Mouse (Mus musculus) neural tube, embryonic 15.5 days (tissue): ENCODE results near the gene Iqcf1. TPM values are rescaled to one million over a fixed set of nuclear protein-coding genes. Genes with fewer than 3 reads are reported as not detected.
A peak's percentile ranks its signal among the peaks of the same experiment; 100 is the strongest.

ENCODE experiments used
- ATAC-seq: fragments of 200-750 bp; cut with Nextera tagmentation; 2 replicates; pipeline ENCODE4 v1.8.0; 2017; ENCODE audit warnings: mild to moderate bottlenecking, moderate TSS enrichment, moderate library complexity; ENCODE audit not compliant: low FRiP score
- H3K27ac ChIP-seq: fragments of 300-500 bp; sonication (generic); replicated peaks from 2 replicates; pipeline ENCODE4 v1.5.1; 2015; ENCODE audit warnings: mild to moderate bottlenecking, inconsistent platforms
- H3K27me3 ChIP-seq: fragments of 300-500 bp; sonication (generic); replicated peaks from 2 replicates; pipeline ENCODE4 v1.6.1; 2015; ENCODE audit warnings: inconsistent platforms
- H3K36me3 ChIP-seq: fragments of 300-500 bp; sonication (generic); 2 replicates; pipeline ENCODE4 v1.6.1; 2015; ENCODE audit warnings: inconsistent platforms
- H3K4me1 ChIP-seq: fragments of 300-500 bp; sonication (generic); 2 replicates; pipeline ENCODE4 v1.6.1; 2015; ENCODE audit warnings: inconsistent platforms
- H3K4me2 ChIP-seq: fragments of 300-500 bp; sonication (generic); 2 replicates; pipeline ENCODE4 v1.6.1; 2015; ENCODE audit warnings: inconsistent platforms, mild to moderate bottlenecking, moderate library complexity
- H3K4me3 ChIP-seq: fragments of 300-500 bp; sonication (generic); replicated peaks from 2 replicates; pipeline ENCODE4 v1.5.1; 2015; ENCODE audit warnings: mild to moderate bottlenecking, inconsistent platforms
- H3K9ac ChIP-seq: fragments of 300-500 bp; sonication (generic); replicated peaks from 2 replicates; pipeline ENCODE4 v1.6.1; 2015; ENCODE audit warnings: mild to moderate bottlenecking, inconsistent platforms
- H3K9me3 ChIP-seq: fragments of 300-500 bp; sonication (generic); replicated peaks from 2 replicates; pipeline ENCODE4 v1.6.1; 2016; ENCODE audit warnings: inconsistent platforms
- WGBS: fragments of 180-500 bp; shearing (Covaris S2); methylation state at CpG from one replicate; pipeline ENCODE4 v1.1.7; 2015; ENCODE audit warnings: mixed read lengths; 5-methylcytosine and 5-hydroxymethylcytosine counted together
- polyA plus RNA-seq: library from polyadenylated mRNA; unstranded; fragments of >200 nt; fragmentation: Nextera tagmentation; extraction: Ambion mirVana; gene quantifications from 2 replicates; pipeline ENCODE4 v1.2.1, GENCODE M21; 2015

Gene Iqcf1
- polyA plus RNA-seq, 1 experiment from 2014 or later: not detected

DNA sequence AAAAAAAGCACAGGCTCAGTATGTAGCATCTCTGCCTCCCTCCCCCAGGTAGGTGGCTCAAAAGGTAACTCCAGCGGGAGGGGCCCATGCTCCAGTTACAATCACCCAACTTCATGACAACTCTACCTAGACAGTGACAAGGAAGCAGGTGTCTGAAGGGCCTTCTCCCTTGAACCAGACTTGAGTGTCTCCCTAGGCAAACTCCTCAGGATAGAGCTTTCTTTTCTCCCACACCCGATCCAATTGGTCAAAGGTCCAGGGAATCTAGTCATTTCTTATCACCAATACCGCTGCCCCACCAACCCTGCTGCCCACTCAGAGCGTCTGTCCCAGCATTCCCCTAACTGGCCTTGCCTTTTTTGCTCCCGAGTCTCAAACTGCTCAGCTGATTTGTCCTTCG lies 33.0 kb upstream of the Iqcf1 start:
- ATAC-seq: no peak
- Histone ChIP-seq H3K4me1 (peaks cover 27% of the 10 kb centered on the region), H3K27me3 (no peaks in the 10 kb centered on the region), H3K27ac (no peak overlapping the region), H3K9me3 (no peaks in the 10 kb centered on the region), H3K4me2 (no peak overlapping the region), H3K9ac (no peak overlapping the region), H3K36me3 (peaks cover 23% of the 10 kb centered on the region), H3K4me3 (no peak overlapping the region)
- WGBS: 93% methylated on average over 6 of the region's 6 CpGs

- WGBS: 90% methylated on average over 7 of the region's 7 CpGs
- Histone ChIP-seq H3K9me3 (no peaks in the 10 kb centered on the region), H3K36me3 (peaks cover 13% of the 10 kb centered on the region; the same call in 1 of the 2 replicates), H3K9ac (no peak overlapping the region), H3K4me2 (no peak overlapping the region), H3K4me1 (peaks cover 27% of the 10 kb centered on the region), H3K4me3 (no peak overlapping the region), H3K27ac (no peak overlapping the region), H3K27me3 (no peaks in the 10 kb centered on the region)
- no peak for ATAC-seq
Measured at GRCm38 (mm10) chr9:106467746-106468145, 32.0 kb upstream of the Iqcf1 start.

DNA sequence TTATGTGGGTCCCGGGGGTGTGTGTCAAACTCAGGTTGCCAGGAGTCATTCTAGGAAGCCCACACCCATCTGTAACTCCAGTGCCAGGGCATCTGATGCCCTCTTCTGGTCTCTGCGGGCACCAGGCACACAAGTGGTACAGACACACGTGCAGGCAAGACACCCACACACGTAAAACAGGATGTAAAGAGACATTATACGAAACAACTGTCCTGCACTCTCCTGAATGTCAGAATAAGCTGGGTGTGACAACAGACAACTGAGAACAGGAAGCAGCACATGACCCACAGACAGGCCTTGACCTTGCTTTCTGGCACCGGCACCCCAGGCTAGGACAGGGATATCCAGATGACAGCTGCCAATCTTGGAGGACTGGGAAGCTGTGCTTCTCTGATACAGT lies 30.4 kb upstream of the Iqcf1 start:
- no peaks in the 10 kb centered on the region for H3K27me3 ChIP-seq
- H3K4me1 ChIP-seq: peaks cover 24% of the 10 kb centered on the region
- no peak overlapping the region for H3K4me2 ChIP-seq
- no peak overlapping the region for H3K9ac ChIP-seq
- 88% methylated on average over 6 of the region's 6 CpGs for WGBS
- no peak overlapping the region for H3K27ac ChIP-seq
- no peaks in the 10 kb centered on the region for H3K9me3 ChIP-seq
- no peak for ATAC-seq
- H3K4me3 ChIP-seq: no peak overlapping the region
- 0 out of 2 replicates have a peak, but pooled peaks cover under 1% of the 10 kb centered on the region for H3K36me3 ChIP-seq

- no peaks in the 10 kb centered on the region for H3K36me3 ChIP-seq
- H3K9ac ChIP-seq: no peak overlapping the region
- 78% methylated on average over 9 of the region's 9 CpGs for WGBS
- H3K4me2 ChIP-seq: no peak overlapping the region
- H3K9me3 ChIP-seq: no peaks in the 10 kb centered on the region
- no peak for ATAC-seq
- no peak overlapping the region for H3K4me3 ChIP-seq
- H3K27me3 ChIP-seq: no peaks in the 10 kb centered on the region
- H3K4me1 ChIP-seq: peaks cover 24% of the 10 kb centered on the region
- no peak overlapping the region for H3K27ac ChIP-seq
Measured at GRCm38 (mm10) chr9:106469776-106470175, 30.0 kb upstream of the Iqcf1 start.

DNA sequence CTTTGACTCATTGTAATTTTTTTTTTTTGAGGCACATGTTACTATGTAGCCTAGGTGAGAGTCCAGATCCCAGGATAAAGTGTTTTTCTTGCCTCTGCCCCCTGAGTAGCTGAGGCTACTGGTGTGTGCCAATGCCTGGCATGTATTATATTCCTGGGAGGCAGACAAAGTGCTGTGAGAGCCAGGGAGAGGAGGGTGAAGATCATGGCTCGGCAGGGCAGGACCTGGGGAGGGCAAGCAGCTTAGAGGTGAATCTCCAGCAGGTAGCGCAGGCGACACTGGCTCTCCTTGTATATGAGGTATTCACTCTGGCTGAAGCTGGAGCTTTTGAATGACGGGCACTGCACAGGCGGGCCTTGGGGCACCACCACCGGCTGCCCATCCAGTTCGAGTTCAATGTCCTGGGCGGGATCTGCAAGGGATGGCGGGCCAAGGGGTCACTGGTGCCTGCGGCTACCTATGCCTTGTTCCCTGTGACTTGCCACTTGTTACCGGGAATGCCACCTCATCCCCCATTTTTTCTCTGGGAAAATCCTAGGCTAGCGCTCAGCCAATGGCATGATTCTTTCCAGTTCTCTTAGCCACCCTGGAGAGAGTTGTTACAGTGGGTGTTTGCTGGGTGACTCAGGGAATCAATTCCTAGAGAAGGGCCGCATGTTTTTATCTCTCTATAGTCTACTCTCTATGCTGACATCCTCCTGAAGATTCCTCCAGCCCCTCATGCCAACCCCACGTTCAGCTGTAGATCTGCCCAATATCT lies 28.6 kb upstream of the Iqcf1 start:
- Histone ChIP-seq H3K27me3 (no peaks in the 10 kb centered on the region), H3K36me3 (no peaks in the 10 kb centered on the region), H3K9me3 (no peaks in the 10 kb centered on the region), H3K4me3 (no peak overlapping the region), H3K27ac (no peak overlapping the region), H3K4me1 (peaks cover 18% of the 10 kb centered on the region), H3K4me2 (no peak overlapping the region), H3K9ac (no peak overlapping the region)
- ATAC-seq: no peak
- WGBS: 67% methylated on average over 14 of the region's 14 CpGs

- H3K27ac ChIP-seq: no peak overlapping the region
- no peaks in the 10 kb centered on the region for H3K27me3 ChIP-seq
- no peak for ATAC-seq
- peaks cover 23% of the 10 kb centered on the region for H3K4me1 ChIP-seq
- no peaks in the 10 kb centered on the region for H3K36me3 ChIP-seq
- no peak overlapping the region for H3K4me3 ChIP-seq
- H3K9me3 ChIP-seq: no peaks in the 10 kb centered on the region
- H3K9ac ChIP-seq: no peak overlapping the region
- WGBS: 19% methylated on average over 5 of the region's 5 CpGs
- no peak overlapping the region for H3K4me2 ChIP-seq
Measured at GRCm38 (mm10) chr9:106471892-106472291, 27.9 kb upstream of the Iqcf1 start.

- no peaks in the 10 kb centered on the region for H3K36me3 ChIP-seq
- peaks cover 23% of the 10 kb centered on the region for H3K4me1 ChIP-seq
- H3K9me3 ChIP-seq: no peaks in the 10 kb centered on the region
- no peak overlapping the region for H3K27ac ChIP-seq
- no peak overlapping the region for H3K4me3 ChIP-seq
- no peaks in the 10 kb centered on the region for H3K27me3 ChIP-seq
- H3K9ac ChIP-seq: no peak overlapping the region
- no peak overlapping the region for H3K4me2 ChIP-seq
- 81% methylated on average over 4 of the region's 4 CpGs for WGBS
- ATAC-seq: no peak
Measured at GRCm38 (mm10) chr9:106472321-106472720, 27.4 kb upstream of the Iqcf1 start.

DNA sequence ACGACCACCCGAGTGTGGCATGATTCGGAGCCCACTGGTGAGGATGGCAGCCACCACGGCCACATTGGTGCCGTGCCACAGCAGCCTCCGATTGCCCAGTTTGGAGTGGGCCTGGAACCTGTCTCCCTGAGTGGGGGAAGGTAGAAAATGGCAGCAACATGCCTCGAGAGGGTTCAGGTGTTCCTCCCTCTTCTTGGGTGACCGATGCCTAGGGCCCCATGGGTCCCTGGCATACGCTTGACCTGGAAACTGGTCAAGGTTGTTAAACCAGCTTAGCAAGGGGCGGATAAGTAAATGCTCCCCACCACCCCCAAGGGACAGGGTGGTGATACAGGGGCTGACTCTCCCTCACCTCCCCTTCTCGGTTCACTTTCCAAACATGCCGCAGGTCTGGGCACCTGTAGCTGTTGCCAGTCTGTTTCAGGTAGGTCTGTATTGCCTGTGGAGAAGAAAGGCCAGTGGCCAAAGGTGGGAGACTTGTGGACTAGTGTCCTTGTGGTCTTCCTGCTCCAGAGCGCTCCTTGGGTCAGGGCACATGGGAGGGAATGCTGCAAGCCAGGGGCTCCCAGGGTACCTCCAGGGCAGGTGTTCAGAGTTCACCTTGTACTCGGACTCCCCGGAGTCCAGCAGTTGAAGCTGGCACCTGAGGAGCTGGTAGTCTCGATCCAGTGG lies 26.6 kb upstream of the Iqcf1 start:
- no peaks in the 10 kb centered on the region for H3K9me3 ChIP-seq
- H3K4me3 ChIP-seq: no peak overlapping the region
- H3K9ac ChIP-seq: no peak overlapping the region
- 92% methylated on average over 16 of the region's 16 CpGs for WGBS
- no peak overlapping the region for H3K4me2 ChIP-seq
- no peak for ATAC-seq
- H3K36me3 ChIP-seq: no peaks in the 10 kb centered on the region
- H3K4me1 ChIP-seq: peaks cover 31% of the 10 kb centered on the region
- H3K27me3 ChIP-seq: no peaks in the 10 kb centered on the region
- H3K27ac ChIP-seq: no peak overlapping the region

DNA sequence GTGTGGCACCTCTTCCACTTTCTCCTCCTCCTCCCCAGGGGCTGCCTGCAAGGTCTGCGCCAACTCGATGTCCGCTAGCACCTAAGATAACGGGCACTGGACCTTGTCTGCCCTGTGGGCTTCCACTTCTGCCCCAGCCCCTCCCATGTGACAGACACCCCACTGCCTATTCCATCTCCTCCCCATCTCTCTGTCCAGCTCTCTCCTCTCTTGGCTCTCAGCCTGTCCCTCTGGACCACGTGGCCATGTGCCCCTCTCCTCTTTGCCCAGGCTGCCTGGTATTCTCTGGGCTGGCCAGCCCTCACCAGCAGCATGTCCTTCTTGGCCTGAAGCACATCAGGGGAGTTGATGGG lies 26.0 kb upstream of the Iqcf1 start:
- 81% methylated on average over 5 of the region's 5 CpGs for WGBS
- Histone ChIP-seq H3K4me1 (peaks cover 36% of the 10 kb centered on the region), H3K9me3 (no peaks in the 10 kb centered on the region), H3K4me2 (no peak overlapping the region), H3K9ac (no peak overlapping the region), H3K36me3 (no peaks in the 10 kb centered on the region), H3K27me3 (no peaks in the 10 kb centered on the region), H3K4me3 (no peak overlapping the region), H3K27ac (no peak overlapping the region)
- ATAC-seq: no peak

- 8% methylated on average over 6 of the region's 6 CpGs for WGBS
- no peaks in the 10 kb centered on the region; the same call in 1 of the 2 replicates for H3K36me3 ChIP-seq
- no peak for ATAC-seq
- H3K4me1 ChIP-seq: peaks cover 40% of the 10 kb centered on the region
- no peaks in the 10 kb centered on the region for H3K27me3 ChIP-seq
- no peaks in the 10 kb centered on the region for H3K9me3 ChIP-seq
- H3K4me2 ChIP-seq: peak overlapping the region; percentile 26
- no peak overlapping the region for H3K27ac ChIP-seq
- H3K9ac ChIP-seq: no peak overlapping the region
- no peak overlapping the region for H3K4me3 ChIP-seq
Measured at GRCm38 (mm10) chr9:106474456-106474855, 25.3 kb upstream of the Iqcf1 start.

GRCm38 (mm10) chr9:106475046-106475445 lies 24.7 kb upstream of the Iqcf1 start:
- no peak for ATAC-seq
- Histone ChIP-seq H3K9me3 (no peaks in the 10 kb centered on the region), H3K27me3 (no peaks in the 10 kb centered on the region), H3K4me1 (peaks cover 44% of the 10 kb centered on the region), H3K27ac (no peak overlapping the region), H3K4me2 (peak overlapping the region; percentile 5; the same call in 1 of the 2 replicates), H3K36me3 (no peaks in the 10 kb centered on the region; the same call in 1 of the 2 replicates), H3K9ac (no peak overlapping the region), H3K4me3 (no peak overlapping the region)
- 80% methylated on average over 7 of the region's 7 CpGs for WGBS

DNA sequence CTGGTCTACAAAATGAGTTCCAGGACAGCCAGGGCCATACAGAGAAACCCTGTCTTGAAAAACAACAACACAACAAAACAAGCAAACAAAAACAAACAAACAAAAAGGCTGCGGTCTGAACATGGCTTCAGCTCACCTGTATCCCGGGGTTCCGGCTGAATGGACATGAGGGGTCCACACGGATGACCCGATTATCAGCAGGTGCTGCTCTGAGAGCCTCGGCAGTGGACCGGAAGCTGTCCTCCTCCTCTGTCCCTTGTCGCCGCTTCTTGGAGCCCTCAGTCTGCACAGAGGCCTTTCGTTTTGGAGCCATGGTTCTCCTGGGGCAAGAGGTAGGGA lies 24.1 kb upstream of the Iqcf1 start, which contains the start of gene Rrp9:
TSS of gene Rrp9 (plus strand) at position 301 of the 339 bp plus-strand sequence.
- Histone ChIP-seq H3K9me3 (no peaks in the 10 kb centered on the region), H3K27ac (peak within 1 kb of the TSS; percentile 43)
- ATAC-seq: no peak

More for the DNA sequence above, 24.1 kb upstream of the Iqcf1 start, which contains the start of gene Rrp9:
- Histone ChIP-seq H3K36me3 (peaks cover 4% of the 10 kb centered on the region), H3K9ac (0 out of 2 replicates have a peak within 1 kb of the TSS, but pooled peaks have one; percentile 6), H3K4me2 (peak within 1 kb of the TSS; percentile 41), H3K4me1 (peaks cover 44% of the 10 kb centered on the region), H3K4me3 (peak within 1 kb of the TSS; percentile 89; the same call in 1 of the 2 replicates), H3K27me3 (no peaks in the 10 kb centered on the region)
- 94% methylated on average over 10 of the region's 10 CpGs for WGBS
